Mouse (Mus musculus) erythroblast, embryonic 14.5 days (primary cell): Measurements from ENCODE around the gene Gm17660. TPM values are rescaled to one million over a fixed set of nuclear protein-coding genes. Genes with fewer than 3 reads are reported as not detected.
A peak's percentile ranks its signal among the peaks of the same experiment; 100 is the strongest.
"Not testable (repeated sequence)": the region's sequence is repeated elsewhere in the genome, so short reads cannot be mapped to it uniquely, and the experiment has no call there.

Source experiments
- H3K27me3 ChIP-seq: 2 replicates; pipeline ENCODE4 v1.6.1; 2012; ENCODE audit warnings: inconsistent platforms; ENCODE audit not compliant: control insufficient read depth
- H3K36me3 ChIP-seq: 2 replicates; pipeline ENCODE4 v1.6.1; 2012; ENCODE audit warnings: mild to moderate bottlenecking, inconsistent platforms; ENCODE audit not compliant: control insufficient read depth
- H3K4me1 ChIP-seq: 2 replicates; pipeline ENCODE4 v1.6.1; 2012; ENCODE audit warnings: inconsistent platforms; ENCODE audit not compliant: control insufficient read depth
- H3K4me3 ChIP-seq: replicated peaks from 2 replicates; pipeline ENCODE3; 2012; ENCODE audit warnings: moderate library complexity, mild to moderate bottlenecking, inconsistent platforms
- H3K9me3 ChIP-seq: 2 replicates; pipeline ENCODE4 v1.6.1; 2012; ENCODE audit warnings: low read length, inconsistent platforms, mixed read lengths; ENCODE audit not compliant: control insufficient read depth
- GATA1 ChIP-seq: IDR thresholded peaks from 2 replicates; pipeline ENCODE4 v1.6.1; 2012; ENCODE audit warnings: low read length, inconsistent platforms, mixed read lengths
- TAL1 ChIP-seq: IDR thresholded peaks from 3 replicates; pipeline ENCODE4 v1.6.1; 2012; ENCODE audit warnings: low read length, inconsistent platforms, mixed read lengths
- polyA plus RNA-seq: library from polyadenylated mRNA; stranded (reverse); fragments of >175 nt; gene quantifications from 2 replicates; pipeline ENCODE4 v1.2.3, GENCODE M21; 2012

Gene Gm17660
- polyA plus RNA-seq, 1 experiment = not detected

GRCm38 (mm10) chr5:104035824-104036223, 41.6 kb downstream of the Gm17660 start:
- TF ChIP-seq GATA1 = no peak
- no peak for TF ChIP-seq TAL1
- H3K27me3 ChIP-seq = no peaks in the 10 kb centered on the region
- H3K9me3 ChIP-seq = no peaks in the 10 kb centered on the region
- H3K36me3 ChIP-seq = no peaks in the 10 kb centered on the region
- H3K4me3 ChIP-seq = no peak overlapping the region
- H3K4me1 ChIP-seq = peaks cover 24% of the 10 kb centered on the region

GRCm38 (mm10) chr5:104035066-104035465, 42.3 kb downstream of the Gm17660 start:
- Histone ChIP-seq H3K4me3 (no peak overlapping the region), H3K27me3 (no peaks in the 10 kb centered on the region), H3K9me3 (no peaks in the 10 kb centered on the region), H3K4me1 (peaks cover 24% of the 10 kb centered on the region), H3K36me3 (no peaks in the 10 kb centered on the region)
- TF ChIP-seq GATA1 (no peak), TAL1 (no peak)

- no peaks in the 10 kb centered on the region for H3K9me3 ChIP-seq
- H3K4me1 ChIP-seq = peaks cover 14% of the 10 kb centered on the region
- H3K27me3 ChIP-seq = no peaks in the 10 kb centered on the region
- no peaks in the 10 kb centered on the region for H3K36me3 ChIP-seq
- no peak for TF ChIP-seq TAL1
- no peak overlapping the region for H3K4me3 ChIP-seq
Observed at GRCm38 (mm10) chr5:104032434-104033097, 44.8 kb downstream of the Gm17660 start.

- Histone ChIP-seq H3K36me3 (no peaks in the 10 kb centered on the region), H3K4me3 (no peak overlapping the region), H3K27me3 (peaks cover 29% of the 10 kb centered on the region), H3K9me3 (no peaks in the 10 kb centered on the region), H3K4me1 (peaks cover 20% of the 10 kb centered on the region)
- TF ChIP-seq TAL1 (no peak), GATA1 (no peak)
Observed at GRCm38 (mm10) chr5:104025245-104025854, 52.1 kb downstream of the Gm17660 start.

GRCm38 (mm10) chr5:104024762-104025161, 52.6 kb downstream of the Gm17660 start:
- no peak overlapping the region for H3K4me3 ChIP-seq
- peaks cover 29% of the 10 kb centered on the region for H3K27me3 ChIP-seq
- TF ChIP-seq TAL1 (no peak), GATA1 (no peak)
- H3K36me3 ChIP-seq = no peaks in the 10 kb centered on the region
- H3K4me1 ChIP-seq = peaks cover 22% of the 10 kb centered on the region
- H3K9me3 ChIP-seq = no peaks in the 10 kb centered on the region

GRCm38 (mm10) chr5:104024193-104024592, 53.2 kb downstream of the Gm17660 start:
- not testable (repeated sequence) for H3K9me3 ChIP-seq, H3K4me3 ChIP-seq, H3K36me3 ChIP-seq
- Histone ChIP-seq H3K4me1 (peaks cover 24% of the 10 kb centered on the region), H3K27me3 (peaks cover 29% of the 10 kb centered on the region)

- Histone ChIP-seq H3K4me1 (peaks cover 24% of the 10 kb centered on the region), H3K4me3 (no peak overlapping the region)
Observed at GRCm38 (mm10) chr5:104023289-104024020, 54.0 kb downstream of the Gm17660 start.

GRCm38 (mm10) chr5:104022558-104022957, 54.9 kb downstream of the Gm17660 start:
- H3K9me3 ChIP-seq = no peaks in the 10 kb centered on the region
- H3K36me3 ChIP-seq = peaks cover 3% of the 10 kb centered on the region
- TF ChIP-seq TAL1 (no peak), GATA1 (no peak)
- peaks cover 29% of the 10 kb centered on the region for H3K27me3 ChIP-seq
- H3K4me1 ChIP-seq = peaks cover 24% of the 10 kb centered on the region
- H3K4me3 ChIP-seq = no peak overlapping the region

More at GRCm38 (mm10) chr5:104023289-104024020, 54.0 kb downstream of the Gm17660 start:
- TF ChIP-seq GATA1 = no peak
- TF ChIP-seq TAL1 = no peak
- no peaks in the 10 kb centered on the region for H3K36me3 ChIP-seq
- no peaks in the 10 kb centered on the region for H3K9me3 ChIP-seq
- peaks cover 29% of the 10 kb centered on the region for H3K27me3 ChIP-seq

GRCm38 (mm10) chr5:104021597-104022378, 55.6 kb downstream of the Gm17660 start, which contains the start of gene Hsd17b11:
Gene Hsd17b11 (minus strand): TSS chr5:104021919.
- peaks cover 25% of the 10 kb centered on the region for H3K27me3 ChIP-seq
- peaks cover 24% of the 10 kb centered on the region for H3K4me1 ChIP-seq
- no peaks in the 10 kb centered on the region for H3K9me3 ChIP-seq
- peak within 1 kb of the TSS; percentile 60 for H3K4me3 ChIP-seq
- H3K36me3 ChIP-seq = peaks cover 6% of the 10 kb centered on the region
- TF ChIP-seq TAL1 = no peak
- TF ChIP-seq GATA1 = no peak

Other genes starting within 250 kb of the Gm17660 start
- not detected in 2 replicates for gene Klhl8, start 166.3 kb downstream of the Gm17660 start, polyA plus RNA-seq
- gene Hsd17b13, start 100.2 kb downstream of the Gm17660 start, polyA plus RNA-seq = not detected in 2 replicates
- 0.02 and 0.03 TPM in 2 replicates for gene Hsd17b11, start 55.7 kb downstream of the Gm17660 start, polyA plus RNA-seq
- 36.0 and 40.0 TPM in 2 replicates for gene Nudt9, start 31.3 kb downstream of the Gm17660 start, polyA plus RNA-seq
- not detected in 2 replicates for gene Sparcl1, start 36.1 kb upstream of the Gm17660 start, polyA plus RNA-seq
- not detected in 2 replicates for gene Dspp, start 93.1 kb upstream of the Gm17660 start, polyA plus RNA-seq
- gene Dmp1, start 125.0 kb upstream of the Gm17660 start, polyA plus RNA-seq = not detected in 2 replicates
- not detected in 2 replicates for gene Ibsp, start 221.6 kb upstream of the Gm17660 start, polyA plus RNA-seq
- not detected in 2 replicates for gene Mepe, start 247.7 kb upstream of the Gm17660 start, polyA plus RNA-seq